Mouse (Mus musculus) ovary, postnatal 10 days (tissue): ENCODE results near the gene Raf1.

Source experiments
- DNase-seq: peaks from one replicate; pipeline ENCODE4 v3.0.0; 2022; ENCODE audit warnings: low spot score

The Raf1 gene

GRCm38 (mm10) chr6:115676452-115677128 lies at the start of gene Raf1:
Gene Raf1, minus strand, starts transcription at chr6:115676635.
- DNase-seq = peak; percentile 85

DNA sequence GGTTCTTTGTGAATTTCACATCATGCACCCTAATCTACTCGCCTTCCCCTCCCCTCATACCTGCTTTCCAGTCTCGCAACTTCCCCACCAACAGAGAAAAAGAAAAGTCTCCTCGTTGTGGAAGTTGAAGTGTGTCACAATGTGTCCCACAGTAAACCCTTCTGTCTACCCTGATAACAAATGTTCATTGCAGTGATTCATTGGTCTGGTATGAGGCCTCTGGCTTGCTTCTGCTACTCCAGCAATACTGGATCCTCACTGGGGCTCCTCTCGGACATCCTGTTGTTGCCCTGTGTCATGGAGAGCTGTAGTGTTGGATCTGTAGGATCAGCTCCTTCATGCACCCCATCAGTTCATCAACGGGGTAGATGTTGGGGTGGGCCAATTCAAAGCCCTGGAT lies 45.8 kb upstream of the Raf1 start:
- no peak for DNase-seq

- DNase-seq = no peak
Measured at GRCm38 (mm10) chr6:115717715-115718558, 41.5 kb upstream of the Raf1 start.

DNA sequence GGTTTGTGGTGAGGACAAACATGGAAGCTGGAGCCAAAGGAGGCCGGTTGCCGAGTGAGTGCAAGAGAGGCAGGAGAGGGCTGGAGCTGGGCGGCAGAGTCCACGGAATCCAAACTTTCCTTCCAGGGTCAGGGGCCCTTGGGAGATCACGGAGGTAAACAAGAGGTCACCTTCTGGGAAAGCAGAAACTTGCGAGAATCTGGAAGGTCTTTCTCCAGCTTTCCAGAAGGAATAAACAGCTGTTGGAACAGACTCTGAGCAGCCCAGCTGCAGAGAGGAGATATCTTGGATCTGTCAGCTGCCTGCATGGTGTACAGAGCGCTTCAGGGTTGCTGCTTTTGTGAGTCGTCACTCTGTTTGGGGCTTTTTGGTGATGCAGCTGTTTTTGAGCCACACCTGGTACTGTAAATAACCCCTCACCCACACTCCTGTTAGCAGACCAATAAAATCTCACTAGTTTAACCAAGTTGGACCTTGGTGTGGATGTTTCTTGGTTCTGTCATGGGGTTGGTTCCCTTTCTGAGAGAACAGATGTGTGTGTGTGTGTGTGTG lies 40.7 kb upstream of the Raf1 start:
- DNase-seq = no peak

DNA sequence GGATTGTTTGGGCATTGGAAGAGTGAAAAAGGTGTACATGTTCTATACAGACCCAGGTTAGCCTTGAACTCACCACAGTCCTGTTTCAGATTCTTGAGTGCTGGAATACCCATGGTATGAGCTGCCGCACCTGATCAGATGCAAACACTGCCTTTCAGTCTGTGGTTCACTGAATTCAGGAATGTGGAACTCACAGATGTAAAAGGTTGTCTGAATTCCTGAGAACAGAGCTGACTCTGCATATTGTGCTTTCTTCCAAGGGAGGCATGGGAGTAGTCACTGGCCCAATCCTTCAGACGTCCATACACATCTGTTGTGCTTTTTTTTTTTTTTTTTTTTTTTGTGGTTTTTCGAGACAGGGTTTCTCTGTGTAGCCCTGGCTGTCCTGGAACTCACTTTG lies 34.8 kb upstream of the Raf1 start:
- no peak for DNase-seq

DNA sequence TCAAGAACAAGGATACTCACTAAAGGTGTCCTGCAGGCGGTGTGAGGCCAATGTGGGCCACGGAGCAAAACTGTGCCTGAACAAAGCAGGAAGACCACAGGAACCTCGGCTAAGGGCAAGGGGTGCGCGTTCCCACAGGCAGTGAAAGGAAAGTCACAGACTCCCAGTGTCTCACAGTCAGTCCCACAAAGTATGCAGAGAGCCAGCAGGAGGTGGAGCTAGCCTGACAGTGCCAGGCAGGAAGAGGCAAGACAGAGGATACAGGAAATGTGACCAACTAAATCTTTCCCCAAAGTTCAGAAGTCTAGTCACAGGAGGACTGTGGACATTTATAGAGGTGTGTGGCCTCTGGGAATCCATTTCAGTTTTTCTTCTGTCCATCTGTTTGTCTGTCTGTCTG lies 26.5 kb upstream of the Raf1 start:
- DNase-seq = no peak

DNA sequence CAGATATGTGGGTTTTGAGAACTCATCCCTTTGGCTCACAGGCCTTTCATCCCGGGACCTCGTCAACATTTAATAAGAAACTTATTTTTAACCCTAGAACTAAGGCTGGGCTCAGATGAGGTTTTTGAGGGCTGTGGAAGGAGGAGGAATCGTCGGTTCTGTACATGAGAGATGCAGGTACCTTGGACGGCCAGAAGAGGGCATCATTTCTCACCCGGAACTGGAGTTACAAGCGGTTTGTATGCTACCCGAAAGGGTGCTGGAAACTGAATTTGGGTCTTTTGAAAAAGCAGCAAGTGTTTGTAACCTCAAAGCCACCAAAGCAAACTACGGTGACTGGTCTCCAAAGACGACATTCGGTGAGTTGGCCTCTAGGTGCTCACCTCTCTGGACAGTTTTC lies 24.9 kb upstream of the Raf1 start:
- DNase-seq = no peak

DNA sequence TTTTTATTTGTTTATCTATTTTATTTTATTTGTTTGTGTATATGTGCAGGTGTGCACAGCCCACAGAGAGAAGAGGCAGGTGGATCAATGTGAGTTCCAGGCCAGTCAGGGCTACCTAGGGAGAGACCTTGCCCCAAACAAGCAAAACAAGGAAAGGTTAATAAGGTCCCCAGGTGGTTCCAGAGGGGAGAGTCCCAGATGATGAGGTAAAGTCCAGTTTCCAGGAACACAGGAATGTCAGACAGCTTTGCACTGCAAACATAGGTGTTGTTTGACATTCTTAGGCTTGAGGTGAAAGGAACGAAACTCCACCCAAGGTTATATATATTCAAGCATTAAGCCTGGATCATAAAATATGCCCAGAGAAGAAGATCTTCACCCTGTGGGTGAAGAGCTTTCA lies 24.3 kb upstream of the Raf1 start:
- DNase-seq = no peak

DNA sequence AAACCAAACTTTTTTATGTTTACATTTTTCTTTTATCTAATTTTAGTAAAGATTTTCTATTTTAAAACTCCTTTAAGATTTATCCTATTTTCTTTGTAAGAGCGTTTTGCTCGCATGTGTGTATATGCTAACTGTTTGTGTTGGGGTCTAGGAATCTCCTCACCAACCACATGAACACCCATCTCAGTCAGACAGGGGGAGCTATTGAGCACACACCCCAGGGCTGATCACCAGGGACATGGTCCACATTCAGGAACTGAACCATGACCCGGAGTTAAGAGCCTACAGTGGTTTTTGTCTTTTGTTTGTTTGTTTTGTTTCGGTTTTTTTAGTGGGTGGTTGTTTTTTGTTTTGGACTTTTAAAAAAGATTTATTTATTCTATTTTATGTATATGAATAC lies 22.3 kb upstream of the Raf1 start:
- no peak for DNase-seq

GRCm38 (mm10) chr6:115697739-115698558 lies 21.5 kb upstream of the Raf1 start:
- DNase-seq = no peak

- no peak for DNase-seq
Measured at GRCm38 (mm10) chr6:115696707-115697215, 20.3 kb upstream of the Raf1 start.

DNA sequence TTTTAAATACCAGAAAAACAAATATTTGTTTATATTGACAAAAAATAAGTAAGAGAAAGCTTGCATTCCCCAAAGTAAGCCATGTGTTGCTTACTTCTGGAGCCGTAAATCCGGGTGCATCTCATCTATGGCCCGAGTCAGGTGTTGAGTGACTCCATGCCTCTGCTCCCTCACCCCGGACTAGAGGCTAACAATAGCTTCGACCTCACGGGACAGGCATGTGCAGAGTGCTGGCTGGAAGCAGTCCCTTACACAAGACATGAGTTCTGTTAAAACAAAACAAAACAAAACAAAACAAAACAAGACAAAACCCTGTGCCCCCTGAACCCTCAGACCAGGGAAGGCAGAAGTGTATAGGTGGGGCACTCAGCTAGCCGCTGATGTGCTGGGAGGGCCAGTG lies 18.7 kb upstream of the Raf1 start:
- no peak for DNase-seq

DNA sequence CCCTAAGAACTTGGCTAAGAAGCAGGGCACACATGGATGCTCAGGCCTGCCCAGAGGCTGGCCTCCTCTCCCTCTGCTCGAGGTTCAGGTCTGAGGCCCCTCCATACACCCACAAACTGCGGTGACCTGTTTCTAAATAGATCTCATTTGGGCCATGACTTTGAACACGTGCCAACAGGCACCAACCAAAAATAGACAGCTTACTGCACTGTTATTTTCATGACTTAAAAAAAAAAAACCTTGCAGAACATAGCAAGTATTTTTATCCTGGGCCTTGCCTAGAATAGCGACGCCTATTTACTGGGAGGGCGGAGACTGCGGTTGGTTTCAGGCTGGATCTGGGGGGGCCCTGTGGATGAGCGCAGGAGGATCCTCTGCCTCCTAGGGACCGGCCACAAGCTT lies 18.0 kb upstream of the Raf1 start:
- DNase-seq = no peak

- no peak for DNase-seq
Measured at GRCm38 (mm10) chr6:115692963-115693730, 16.7 kb upstream of the Raf1 start.

DNA sequence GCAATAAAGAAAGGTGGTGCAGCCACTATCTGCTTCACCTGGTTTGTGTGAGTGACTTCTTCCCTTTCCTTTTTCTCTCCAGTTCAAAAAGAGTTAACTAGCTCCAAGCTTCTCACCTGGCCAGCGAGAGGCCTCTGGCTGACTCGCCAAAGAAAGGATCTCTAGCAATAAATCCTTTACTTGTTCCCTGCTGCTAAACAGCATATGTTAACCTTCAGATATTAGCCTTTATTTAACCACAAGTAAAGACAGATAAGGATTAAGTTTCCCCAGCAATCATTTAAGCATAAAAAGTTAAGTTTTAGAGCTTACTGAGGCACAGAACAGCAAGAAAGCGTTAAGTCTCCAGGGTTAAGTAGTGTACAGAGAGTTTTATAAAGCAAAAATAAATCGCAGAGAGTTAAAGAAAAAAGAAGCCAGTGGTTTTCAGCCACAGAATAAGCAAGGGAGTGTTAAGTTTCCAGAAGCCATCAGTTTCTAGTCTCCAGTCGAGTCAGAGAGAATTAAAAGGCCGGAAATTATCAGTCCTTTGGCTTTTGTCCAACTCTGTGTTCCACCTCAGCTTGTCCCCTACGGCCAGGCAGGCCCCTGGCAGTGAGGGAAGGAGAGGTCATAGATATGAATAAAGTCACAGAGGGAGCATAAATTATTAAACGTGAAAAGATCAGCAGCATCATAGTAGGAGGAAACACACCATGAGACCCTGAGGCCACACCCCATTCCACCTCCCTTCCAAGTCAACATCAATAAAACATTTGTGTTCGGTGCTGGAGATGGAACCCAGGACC lies 15.9 kb upstream of the Raf1 start:
- DNase-seq = no peak

DNA sequence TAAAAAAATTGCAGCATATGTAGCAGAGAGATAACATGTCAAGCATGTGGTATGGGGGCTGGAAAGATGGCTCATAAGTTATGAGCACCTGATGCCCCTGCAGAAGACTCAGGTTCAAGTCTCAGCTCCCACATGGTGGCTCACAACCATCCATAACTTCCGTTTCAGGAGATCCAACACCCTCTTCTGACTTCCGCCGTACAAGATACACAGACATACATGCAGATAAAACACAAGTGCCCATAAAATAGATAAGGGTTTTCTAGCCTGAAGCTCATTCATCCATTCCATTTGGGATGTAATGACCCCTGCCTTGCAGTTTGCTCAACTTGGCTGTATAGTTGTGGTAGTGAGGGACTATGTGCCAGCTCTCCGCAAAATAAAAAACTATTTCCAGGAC lies 13.7 kb upstream of the Raf1 start:
- DNase-seq = no peak

DNA sequence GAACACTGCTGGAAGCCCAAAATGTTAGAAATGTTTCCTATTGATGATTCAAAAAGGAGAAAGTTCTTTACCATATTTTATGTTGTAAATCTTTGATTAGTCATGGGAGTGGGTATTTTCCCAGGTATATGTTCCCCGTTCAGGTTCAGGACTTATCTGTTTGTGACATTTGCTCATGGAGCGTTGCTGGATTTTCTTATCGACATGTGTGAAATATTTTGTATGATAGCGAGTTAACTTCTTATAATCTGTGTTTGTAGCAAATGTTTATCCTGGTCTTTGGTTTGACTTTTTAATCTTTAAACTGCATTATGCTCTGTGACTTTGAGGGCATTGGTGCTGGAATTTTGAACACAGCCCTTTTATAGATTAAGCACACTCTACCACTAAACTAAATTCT lies 12.2 kb upstream of the Raf1 start:
- DNase-seq = no peak

GRCm38 (mm10) chr6:115687753-115688152 lies 11.3 kb upstream of the Raf1 start:
- DNase-seq = no peak

GRCm38 (mm10) chr6:115684851-115685646 lies 8.6 kb upstream of the Raf1 start:
- no peak for DNase-seq

DNA sequence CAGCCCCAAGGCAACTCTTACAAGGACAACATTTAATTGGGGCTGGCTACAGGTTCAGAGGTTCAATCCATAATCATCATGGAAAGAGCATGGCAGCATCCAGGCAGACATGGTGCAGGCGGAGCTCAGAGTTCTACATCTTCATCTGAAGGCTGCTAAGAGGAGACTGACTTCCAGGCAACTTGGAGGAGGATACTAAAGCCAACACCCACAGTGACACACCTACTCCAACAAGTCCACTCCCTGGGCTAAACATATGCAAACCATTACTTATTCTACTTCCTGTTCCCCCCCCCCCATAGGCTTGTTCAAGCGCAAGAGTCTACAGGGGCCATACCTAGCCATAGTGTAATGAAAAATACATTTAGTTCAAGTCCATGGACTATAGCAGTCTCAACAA lies 7.8 kb upstream of the Raf1 start:
- DNase-seq = no peak
